Mouse (Mus musculus) olfactory bulb, adult 2 months (tissue): ENCODE results near the gene Bcam. TPM values are rescaled to one million over a fixed set of nuclear protein-coding genes. Genes with fewer than 3 reads are reported as not detected.

ENCODE experiments used
- H3K27ac ChIP-seq: fragments of 200-500 bp; 2 replicates; pipeline ENCODE4 v1.5.1; 2012; ENCODE audit warnings: low read depth, low read length; ENCODE audit not compliant: insufficient read depth
- H3K4me1 ChIP-seq: fragments of 200-500 bp; 2 replicates; pipeline ENCODE4 v1.6.1; 2012; ENCODE audit warnings: low read length; ENCODE audit not compliant: control insufficient read depth, insufficient read depth
- H3K4me3 ChIP-seq: fragments of 200-500 bp; 2 replicates; pipeline ENCODE4 v1.5.1; 2012; ENCODE audit warnings: mild to moderate bottlenecking, low read depth, low read length, moderate library complexity; ENCODE audit not compliant: insufficient read depth
- CTCF ChIP-seq: fragments of 200-500 bp; IDR thresholded peaks from 2 replicates; pipeline ENCODE4 v1.5.1; 2012; ENCODE audit warnings: low read depth, mild to moderate bottlenecking, low read length, moderate library complexity; ENCODE audit not compliant: insufficient read depth
- POLR2A ChIP-seq: fragments of 200-500 bp; IDR thresholded peaks from 2 replicates; pipeline ENCODE4 v1.6.1; 2012; ENCODE audit warnings: mild to moderate bottlenecking, low read depth, low read length, moderate library complexity; ENCODE audit not compliant: insufficient read depth
- WGBS: fragments of 180-500 bp; shearing (Covaris S2); methylation state at CpG from one replicate; pipeline ENCODE4 v1.1.7; 2018; 5-methylcytosine and 5-hydroxymethylcytosine counted together
- polyA plus RNA-seq: library from polyadenylated mRNA; stranded (reverse); fragments of >200 nt; gene quantifications from 2 replicates; pipeline ENCODE4 v1.2.4, GENCODE M21; 2012; ENCODE audit warnings: low replicate concordance; ENCODE audit not compliant: missing spikeins, insufficient read depth, insufficient read length

Gene Bcam
- polyA plus RNA-seq, 1 experiment: not detected

GRCm38 (mm10) chr7:19719200-19719599 lies 51.6 kb downstream of the Bcam start:
- H3K4me1 ChIP-seq: peaks cover 3% of the 10 kb centered on the region
- H3K4me3 ChIP-seq: no peak overlapping the region
- TF ChIP-seq POLR2A (no peak), CTCF (no peak)
- 95% methylated on average over 4 of the region's 4 CpGs for WGBS
- H3K27ac ChIP-seq: no peak overlapping the region

DNA sequence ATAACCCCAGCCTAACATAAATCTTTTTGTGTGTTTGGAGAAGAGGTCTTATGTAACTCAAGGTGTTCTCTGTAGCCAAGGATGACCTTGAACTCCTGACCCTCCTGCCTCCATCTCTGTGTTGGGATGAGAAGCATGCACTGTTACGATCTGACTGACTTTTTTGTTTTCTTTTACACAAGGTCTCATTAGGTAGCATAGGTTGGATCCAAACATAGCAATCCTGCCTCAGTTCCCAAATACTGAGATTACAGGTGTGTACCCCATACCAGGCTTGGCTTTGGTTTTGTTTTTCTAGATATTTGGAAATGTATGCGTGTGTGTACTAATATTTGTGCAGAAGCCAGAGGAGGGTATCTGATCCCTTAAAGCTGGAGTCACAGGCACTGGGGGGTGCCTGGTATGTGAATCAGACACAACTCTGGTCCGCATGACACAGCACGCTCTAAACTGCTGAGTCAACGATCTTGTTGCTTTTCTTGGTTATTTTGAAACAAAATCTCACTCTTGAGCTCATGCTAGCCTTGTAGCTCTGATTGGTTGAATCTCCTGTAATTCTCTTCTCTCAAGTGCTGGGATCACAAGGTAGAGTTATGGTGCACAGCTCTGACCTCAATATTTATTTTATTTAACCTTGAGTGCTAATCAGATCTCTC lies 52.4 kb downstream of the Bcam start:
- H3K4me1 ChIP-seq: peaks cover 10% of the 10 kb centered on the region
- WGBS: 91% methylated on average over 5 of the region's 5 CpGs
- H3K4me3 ChIP-seq: no peak overlapping the region
- no peak overlapping the region for H3K27ac ChIP-seq
- TF ChIP-seq CTCF: no peak
- TF ChIP-seq POLR2A: no peak

- WGBS: 92% methylated on average over 4 of the region's 4 CpGs
- TF ChIP-seq CTCF: no peak
- TF ChIP-seq POLR2A: no peak
- no peak overlapping the region for H3K4me3 ChIP-seq
- H3K27ac ChIP-seq: no peak overlapping the region
- H3K4me1 ChIP-seq: peaks cover 11% of the 10 kb centered on the region
Measured at GRCm38 (mm10) chr7:19717346-19717745, 53.5 kb downstream of the Bcam start.

DNA sequence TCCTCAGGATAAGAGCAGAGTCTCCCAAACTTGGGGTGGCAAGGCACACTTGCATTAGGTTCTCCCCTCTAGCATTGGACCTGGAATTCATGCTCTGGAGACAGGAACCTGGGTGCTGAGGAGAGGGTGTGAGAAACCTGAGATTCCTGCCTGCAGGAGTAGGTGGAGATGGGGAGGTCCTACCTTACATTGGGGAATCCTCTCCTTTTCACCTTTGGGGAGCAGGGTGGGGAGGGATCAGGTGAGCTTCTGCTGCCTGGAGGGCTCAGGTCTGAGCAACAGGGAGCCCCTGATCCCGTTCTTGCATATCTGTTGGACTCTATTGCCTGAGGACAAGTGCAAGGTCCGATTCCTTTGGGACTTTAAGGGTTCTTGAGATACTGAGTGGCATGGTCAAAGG lies 54.0 kb downstream of the Bcam start:
- WGBS: 85% methylated on average over 2 of the region's 2 CpGs
- TF ChIP-seq CTCF (no peak), POLR2A (no peak)
- Histone ChIP-seq H3K27ac (no peak overlapping the region), H3K4me1 (peaks cover 11% of the 10 kb centered on the region), H3K4me3 (no peak overlapping the region)

DNA sequence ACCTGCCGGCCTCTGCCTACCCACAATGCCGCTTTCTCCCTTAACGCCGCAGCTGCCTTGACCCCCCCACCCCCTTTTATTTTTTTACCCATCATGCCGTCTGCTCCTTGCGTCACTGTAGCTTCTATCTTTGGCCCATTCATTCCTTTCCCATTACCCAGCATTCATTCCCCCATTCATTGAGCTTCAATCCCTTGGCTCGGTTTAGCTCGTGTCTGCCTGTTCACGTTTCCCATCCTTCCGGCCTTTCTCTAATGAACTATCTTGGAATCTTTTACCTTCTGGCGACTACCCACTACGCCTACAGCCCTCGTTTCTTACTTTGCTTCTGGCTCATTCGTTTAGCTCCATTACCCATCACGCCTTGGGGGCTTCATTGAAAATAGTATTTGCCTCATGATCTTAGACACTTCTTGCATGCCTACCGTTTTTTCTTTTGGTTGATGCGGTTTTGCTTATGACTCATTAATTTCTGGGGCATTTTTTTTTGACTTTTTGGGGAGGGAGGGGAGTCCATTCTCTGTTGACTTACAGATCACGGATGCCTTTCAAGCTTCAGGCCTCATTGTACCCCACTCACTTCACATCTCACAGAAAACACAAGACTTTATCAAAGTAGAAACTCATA lies 54.6 kb downstream of the Bcam start:
- Histone ChIP-seq H3K4me1 (peaks cover 11% of the 10 kb centered on the region), H3K4me3 (peak overlapping the region; percentile 29), H3K27ac (peak overlapping the region; percentile 89)
- no peak for TF ChIP-seq CTCF
- TF ChIP-seq POLR2A: no peak
- 3% methylated on average over 18 of the region's 18 CpGs for WGBS

DNA sequence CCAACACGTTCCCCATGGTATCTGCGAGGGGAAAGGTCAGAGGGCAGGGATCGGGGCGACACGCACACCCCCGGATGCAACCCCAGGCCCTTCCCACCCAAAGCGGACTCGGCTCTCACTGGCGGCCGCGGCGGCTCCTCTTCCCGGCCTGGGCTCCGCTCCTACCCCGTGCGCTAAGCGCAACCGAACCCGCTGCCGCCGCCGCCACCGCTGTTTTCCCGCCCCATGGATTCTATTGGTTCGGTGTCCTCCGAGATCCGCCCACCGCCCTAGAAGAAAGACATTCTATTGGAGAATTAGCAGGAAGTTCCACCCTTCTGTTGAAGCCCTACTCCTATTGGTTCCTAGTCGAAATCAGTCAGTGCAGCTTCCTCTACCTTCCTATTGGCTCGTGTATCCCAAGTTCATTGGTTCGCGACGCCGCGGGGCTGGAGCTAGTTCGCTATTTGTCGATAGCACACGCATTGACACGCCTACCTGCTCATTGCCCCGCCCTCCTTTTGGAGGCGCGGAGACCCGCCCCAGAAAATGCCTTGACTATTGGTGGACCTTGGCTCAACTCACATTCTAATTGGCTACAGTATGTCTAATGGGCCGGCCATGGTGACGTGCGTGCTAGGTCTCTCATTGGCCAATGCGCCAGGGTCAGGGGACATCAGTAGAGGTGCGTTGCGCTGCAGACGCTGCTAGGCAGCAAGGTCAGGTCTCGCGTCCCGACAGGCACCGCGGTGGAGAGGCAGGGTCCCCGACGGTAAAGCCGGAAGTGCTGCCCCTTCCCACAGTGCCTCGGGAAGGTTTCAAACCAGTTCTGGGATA lies 55.4 kb downstream of the Bcam start, which contains the start of gene Tomm40:
Gene Tomm40 (minus strand): TSS at position 200 of the 816 bp plus-strand sequence.
- under 1% methylated on average over 59 of the region's 59 CpGs for WGBS
- peak within 1 kb of the TSS; percentile 89 for H3K27ac ChIP-seq
- peaks cover 11% of the 10 kb centered on the region for H3K4me1 ChIP-seq
- no peak for TF ChIP-seq CTCF
- TF ChIP-seq POLR2A: peak; percentile 47; the same call in 1 of the 2 replicates
- H3K4me3 ChIP-seq: peak within 1 kb of the TSS; percentile 67

- H3K4me1 ChIP-seq: peaks cover 11% of the 10 kb centered on the region
Measured at GRCm38 (mm10) chr7:19714836-19715235, 56.0 kb downstream of the Bcam start.

DNA sequence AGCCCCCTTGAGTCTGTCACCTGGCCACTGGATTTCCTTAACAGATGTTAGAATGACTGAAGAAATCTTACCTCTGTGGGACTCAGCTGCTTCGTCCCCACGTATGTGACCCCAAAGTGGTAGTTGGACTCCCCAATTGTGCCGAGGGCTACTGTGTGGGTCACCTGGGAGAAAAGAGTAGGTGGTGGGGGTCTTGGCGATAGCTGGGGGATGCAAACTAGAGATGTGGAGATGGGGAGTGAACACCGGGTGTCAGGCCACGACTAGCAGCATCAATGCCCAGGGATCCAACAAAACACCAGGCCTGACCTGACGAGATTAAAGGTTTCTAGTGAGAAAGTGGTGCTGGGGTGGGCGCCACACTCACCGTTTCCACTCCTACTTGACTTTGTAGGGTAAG lies 57.2 kb downstream of the Bcam start:
- no peak for TF ChIP-seq POLR2A
- no peak for TF ChIP-seq CTCF
- Histone ChIP-seq H3K4me1 (peaks cover 11% of the 10 kb centered on the region), H3K27ac (no peak overlapping the region), H3K4me3 (no peak overlapping the region)
- 87% methylated on average over 9 of the region's 9 CpGs for WGBS

More at GRCm38 (mm10) chr7:19714836-19715235, 56.0 kb downstream of the Bcam start:
- TF ChIP-seq POLR2A: no peak
- no peak for TF ChIP-seq CTCF
- Histone ChIP-seq H3K4me3 (peak overlapping the region; percentile 67), H3K27ac (peak overlapping the region; percentile 26)
- under 1% methylated on average over 39 of the region's 39 CpGs for WGBS

DNA sequence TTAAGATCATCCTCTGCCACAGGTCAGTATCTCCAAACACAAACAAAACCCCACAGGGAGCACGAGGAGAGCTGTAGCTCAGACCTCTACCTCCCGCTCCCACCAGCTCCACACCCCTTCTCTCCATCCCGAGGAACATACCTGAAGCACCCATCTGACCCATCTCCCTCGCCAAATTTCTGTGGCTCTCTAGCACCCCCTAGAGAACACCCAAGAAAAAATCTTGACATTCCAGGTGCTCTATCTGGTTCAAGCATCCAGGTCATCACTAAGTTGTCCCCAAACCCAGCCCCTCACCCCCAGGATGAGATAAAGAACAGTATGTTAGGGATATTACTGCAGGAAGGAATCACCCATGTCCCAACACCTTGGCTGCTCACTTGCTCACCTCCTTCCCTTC lies 57.6 kb downstream of the Bcam start:
- peaks cover 11% of the 10 kb centered on the region for H3K4me1 ChIP-seq
- no peak overlapping the region for H3K4me3 ChIP-seq
- WGBS: 42% methylated on average over 4 of the region's 4 CpGs
- no peak overlapping the region for H3K27ac ChIP-seq
- TF ChIP-seq CTCF: no peak
- no peak for TF ChIP-seq POLR2A
